Mouse (Mus musculus) T-helper 2 cell (primary cell): ENCODE data around the gene Efr3b.
"Not testable (repeated sequence)": the region's sequence is repeated elsewhere in the genome, so short reads cannot be mapped to it uniquely, and the experiment has no call there.

Experiments used
- in situ Hi-C: fragments of 300-600 bp; cut with MboI, MseI; formaldehyde crosslinking; loops from one replicate; pipeline ENCODE4 v1.15.1; 2025; ENCODE audit warnings: high pct_unique_total_duplicates

Gene Efr3b

DNA sequence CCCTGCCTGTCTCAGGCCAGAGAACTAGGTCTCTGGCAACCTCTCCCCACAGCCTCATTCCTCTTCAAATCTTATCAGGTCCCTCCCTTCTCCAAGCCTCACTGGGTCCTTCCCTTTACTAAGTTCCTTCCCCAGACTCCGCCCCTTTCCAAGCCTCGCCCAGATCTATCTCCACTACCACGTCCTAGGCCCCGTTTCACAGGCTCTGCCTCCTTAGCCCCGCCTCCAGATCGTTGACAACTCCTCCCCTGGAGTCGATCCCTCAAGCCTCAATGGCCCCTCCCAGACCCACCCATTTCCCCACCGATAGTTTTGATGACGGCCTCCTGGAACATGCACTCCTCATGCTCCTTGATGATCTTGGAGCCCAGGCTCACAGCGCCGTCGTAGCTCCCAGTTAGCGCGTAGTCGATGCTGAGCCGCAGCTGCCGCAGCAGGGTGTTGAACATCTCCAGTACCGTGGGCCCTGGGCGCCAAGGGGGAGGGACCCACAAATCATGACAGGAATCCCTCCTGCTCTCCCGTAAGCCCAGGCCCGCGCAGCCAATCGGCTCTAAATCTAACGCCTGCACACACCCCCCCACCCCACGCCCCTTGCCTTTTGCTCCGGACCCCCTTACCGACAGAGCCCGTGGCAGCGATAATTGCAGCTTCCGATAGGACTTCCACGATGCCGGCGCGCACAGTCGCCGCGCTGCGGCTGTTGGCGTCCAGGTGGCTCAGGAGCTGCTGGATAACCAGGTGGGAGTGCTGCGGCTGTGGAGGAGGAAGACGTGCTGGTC, 57.2 kb downstream of the Efr3b start:
- in situ Hi-C loops = loop anchor here (5.0 kb wide), 1 partner anchor 96 kb away; no protein-coding TSS in a partner anchor

DNA sequence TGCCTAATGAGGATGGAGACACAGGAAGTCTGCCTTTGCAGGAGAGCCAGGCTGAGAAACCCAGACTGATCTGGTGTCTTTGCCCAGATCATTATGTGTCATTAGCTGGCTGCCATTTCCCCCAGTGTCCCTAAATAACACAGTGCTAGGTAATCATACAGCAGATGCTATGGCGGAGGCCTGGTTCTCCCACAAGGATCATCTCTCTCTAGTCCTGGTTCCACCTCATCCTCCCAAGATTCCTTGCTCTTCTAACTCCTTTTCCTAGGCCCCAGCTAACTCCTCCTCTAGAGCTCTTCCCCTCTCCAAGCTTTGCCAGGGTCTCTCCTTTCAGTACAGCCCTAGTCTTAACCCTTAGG, 57.7 kb downstream of the Efr3b start:
- in situ Hi-C loops = loop anchor here (5.0 kb wide), 1 partner anchor 96 kb away; no protein-coding TSS in a partner anchor

DNA sequence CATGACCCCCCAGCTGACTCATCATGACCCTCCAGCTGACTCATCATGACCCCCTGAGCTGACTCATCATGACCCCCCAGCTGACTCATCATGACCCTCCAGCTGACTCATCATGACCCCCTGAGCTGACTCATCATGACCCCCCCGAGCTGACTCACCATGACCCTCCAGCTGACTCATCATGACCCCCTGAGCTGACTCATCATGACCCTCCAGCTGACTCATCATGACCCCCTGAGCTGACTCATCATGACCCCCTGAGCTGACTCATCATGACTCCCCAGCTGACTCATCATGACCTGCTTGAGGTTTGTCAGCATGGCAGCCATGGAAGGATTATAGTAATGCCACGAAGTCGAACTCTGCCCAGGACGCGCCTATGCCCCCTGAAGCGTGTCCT, 65.5 kb downstream of the Efr3b start:
- in situ Hi-C loops = loop anchor here (10.0 kb wide), 1 partner anchor 952 kb away; no protein-coding TSS in a partner anchor

DNA sequence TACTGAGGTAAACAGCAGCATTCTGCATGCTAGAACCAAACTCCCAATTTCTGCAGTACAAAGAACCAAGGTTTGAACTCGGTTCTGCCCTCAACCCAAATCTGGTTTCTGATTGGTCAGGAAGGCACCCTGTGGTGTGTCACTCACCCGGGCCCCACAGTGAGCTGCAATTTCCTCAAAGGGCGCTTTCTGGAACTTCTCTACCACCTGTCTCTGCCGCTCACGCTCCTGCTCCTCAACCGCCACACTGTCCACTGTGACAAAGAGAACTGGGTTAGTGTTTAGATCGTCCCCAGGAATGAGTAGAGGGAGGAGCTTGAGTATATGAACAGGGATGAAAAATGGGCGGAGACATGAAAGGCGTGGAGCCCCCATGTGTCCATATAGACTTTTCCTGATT, 70.3 kb downstream of the Efr3b start:
- in situ Hi-C loops = no loop called here

DNA sequence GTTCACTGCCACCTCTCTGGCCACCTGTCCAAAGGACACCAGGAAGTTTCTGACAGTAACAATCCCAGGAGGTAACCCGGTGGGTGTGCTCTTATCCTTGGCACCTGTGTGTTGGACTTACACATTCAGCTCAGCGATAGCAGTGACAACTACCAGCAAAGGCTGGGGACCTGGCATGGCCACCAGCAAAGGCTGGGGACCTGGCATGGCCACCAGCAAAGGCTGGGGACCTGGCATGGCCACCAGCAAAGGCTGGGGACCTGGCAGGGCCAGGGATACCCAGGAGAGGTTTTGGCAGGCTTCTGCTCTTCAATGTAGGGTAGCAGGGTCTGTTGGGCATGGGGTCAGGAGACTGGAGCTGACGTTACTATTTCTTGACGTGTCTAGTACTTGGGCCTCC, 71.5 kb downstream of the Efr3b start:
- in situ Hi-C loops = no loop called here

DNA sequence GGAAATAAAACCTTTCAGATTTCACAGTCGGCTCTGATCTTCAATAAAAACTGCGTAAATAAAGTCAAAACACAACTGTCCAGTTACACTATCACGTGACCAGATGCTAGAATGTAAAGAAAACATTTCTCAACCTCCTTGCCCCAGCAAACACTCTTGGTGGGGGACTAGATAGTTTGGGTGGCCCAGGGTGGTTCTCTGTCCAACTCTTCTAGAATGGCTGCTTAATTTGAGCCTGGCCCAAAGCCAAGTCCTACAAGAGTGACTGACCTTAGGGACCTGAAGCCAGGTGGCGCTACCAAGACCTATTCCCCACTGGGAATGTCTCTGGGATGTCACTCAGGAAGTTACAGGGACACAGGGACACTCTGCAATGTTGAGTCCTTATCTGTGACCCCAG, 78.2 kb downstream of the Efr3b start:
- in situ Hi-C loops = no loop called here

DNA sequence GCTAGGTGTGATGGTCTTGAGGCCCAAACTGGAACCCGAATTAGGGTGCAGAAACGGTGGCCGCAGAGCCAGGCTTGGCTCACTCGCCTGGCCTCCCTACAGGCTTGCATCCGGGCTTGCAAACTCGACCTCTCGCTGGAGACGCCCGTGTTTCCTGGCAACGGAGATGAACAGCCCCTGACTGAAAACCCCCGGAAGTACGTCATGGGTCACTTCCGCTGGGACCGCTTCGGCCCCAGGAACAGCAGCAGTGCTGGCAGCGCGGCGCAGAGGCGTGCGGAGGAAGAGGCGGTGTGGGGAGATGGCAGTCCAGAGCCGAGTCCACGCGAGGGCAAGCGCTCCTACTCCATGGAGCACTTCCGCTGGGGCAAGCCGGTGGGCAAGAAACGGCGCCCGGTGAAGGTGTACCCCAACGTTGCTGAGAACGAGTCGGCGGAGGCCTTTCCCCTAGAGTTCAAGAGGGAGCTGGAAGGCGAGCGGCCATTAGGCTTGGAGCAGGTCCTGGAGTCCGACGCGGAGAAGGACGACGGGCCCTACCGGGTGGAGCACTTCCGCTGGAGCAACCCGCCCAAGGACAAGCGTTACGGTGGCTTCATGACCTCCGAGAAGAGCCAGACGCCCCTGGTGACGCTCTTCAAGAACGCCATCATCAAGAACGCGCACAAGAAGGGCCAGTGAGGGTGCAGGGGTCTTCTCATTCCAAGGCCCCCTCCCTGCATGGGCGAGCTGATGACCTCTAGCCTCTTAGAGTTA, 78.7 kb downstream of the Efr3b start:
- in situ Hi-C loops = no loop called here

DNA sequence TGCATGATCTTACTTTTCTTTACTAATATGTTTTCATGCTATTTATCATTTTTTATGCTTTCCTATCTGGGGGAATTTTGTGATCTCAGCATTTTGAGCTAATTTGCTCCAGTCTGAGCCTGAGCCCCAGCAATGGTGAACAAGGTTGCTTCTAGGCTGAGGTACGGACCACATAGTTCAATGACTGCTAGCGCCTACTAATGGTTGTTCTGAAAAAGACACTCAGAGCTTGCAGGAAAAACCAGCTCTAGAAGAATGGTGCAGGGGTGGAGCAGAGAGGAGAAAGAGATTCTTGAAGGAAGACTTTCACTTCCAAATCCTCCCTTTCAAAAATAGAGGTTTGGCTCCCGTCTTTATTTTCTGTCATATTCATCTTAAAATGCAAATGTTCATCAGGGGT, 82.4 kb downstream of the Efr3b start:
- in situ Hi-C loops = no loop called here

DNA sequence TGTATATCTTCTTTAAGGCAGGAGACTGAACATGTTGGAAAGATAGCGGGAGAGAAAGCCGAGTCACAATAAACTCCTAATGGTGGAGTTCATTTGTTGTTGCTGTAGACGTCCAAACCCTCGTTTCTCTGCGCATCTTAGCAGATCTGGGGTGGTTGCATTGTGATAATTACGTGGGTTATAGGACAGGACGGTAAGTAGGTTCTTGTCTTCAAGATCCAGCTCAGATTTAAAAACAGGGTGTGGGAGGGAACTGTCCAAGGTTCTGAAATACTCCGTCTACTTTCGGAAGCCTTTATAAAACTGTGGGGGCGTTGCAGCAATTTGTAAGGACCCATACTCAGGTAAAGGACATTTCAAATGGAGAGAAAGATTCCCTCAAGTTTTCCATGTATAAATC, 83.3 kb downstream of the Efr3b start:
- in situ Hi-C loops = no loop called here

DNA sequence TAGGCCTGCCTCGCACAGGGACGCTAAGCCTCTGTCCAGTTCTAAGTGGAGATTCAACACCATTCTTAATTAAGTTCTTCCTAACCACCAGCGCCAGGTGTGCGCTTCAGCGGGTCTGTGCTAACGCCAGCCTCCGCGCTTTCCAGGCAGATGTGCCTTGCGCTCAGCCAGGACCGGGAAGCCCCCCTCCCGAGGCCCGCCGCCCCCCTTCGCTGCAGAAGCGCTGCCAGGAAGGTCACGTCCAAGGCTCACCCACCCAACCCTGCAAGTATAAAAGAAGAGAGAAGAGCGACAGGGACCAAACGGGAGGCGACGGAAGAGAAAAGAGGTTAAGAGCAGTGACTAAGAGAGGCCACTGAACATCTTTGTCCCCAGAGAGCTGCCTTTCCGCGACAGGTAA, 84.1 kb downstream of the Efr3b start, which contains the start of gene Pomc:
Gene Pomc (plus strand): TSS at position 301 of the 400 bp plus-strand sequence.
- in situ Hi-C loops = no loop called here

DNA sequence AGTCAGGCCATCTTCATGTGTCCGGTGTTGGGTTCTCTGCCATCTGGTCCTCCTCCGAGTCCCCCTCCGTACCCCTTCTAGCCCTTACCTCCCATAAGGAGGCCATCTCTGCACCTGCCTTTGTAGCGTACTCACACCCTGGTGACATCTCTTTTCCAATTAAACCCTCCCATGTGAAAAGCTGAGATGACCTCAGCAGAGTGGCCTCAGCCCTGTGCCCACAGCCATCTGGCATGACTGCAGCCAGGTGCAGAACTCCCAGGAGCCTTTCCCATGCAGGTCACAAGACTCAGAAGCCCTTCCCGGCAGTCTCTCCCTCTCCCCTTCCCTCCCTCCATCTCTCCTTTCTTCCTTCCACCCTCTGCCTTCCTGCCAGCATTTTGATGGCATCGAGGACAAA, 91.2 kb downstream of the Efr3b start:
- in situ Hi-C loops = no loop called here

DNA sequence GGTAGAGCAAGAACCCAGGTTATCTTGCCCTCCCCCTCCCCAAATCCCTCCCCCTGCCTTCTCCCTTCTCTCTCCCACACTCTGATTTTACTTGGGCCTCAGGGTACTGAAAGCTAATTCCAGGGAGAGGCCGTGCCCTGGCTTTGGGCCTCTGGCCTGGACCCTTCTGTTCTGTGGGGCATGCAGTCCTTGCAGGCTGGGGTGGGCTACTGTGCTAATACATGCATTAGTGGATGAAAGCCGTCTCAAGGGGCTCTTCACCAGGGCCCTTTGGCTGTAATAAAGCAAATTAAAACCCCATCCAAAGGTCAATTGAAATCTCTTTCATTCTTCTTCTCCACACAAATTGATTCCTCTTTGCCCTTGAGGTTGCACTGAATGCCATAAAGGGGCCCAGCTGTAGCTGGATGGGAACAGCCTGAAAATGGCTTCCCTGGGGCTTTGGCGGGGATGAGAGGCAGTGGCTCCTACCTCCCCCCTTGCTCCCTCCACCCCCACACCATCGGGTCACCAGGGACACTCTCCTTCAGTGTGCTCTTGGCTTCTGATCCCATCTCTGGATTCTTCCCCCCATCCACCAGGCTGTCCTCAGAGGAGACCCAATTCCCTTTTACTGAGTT, 94.2 kb downstream of the Efr3b start:
- in situ Hi-C loops = no loop called here

DNA sequence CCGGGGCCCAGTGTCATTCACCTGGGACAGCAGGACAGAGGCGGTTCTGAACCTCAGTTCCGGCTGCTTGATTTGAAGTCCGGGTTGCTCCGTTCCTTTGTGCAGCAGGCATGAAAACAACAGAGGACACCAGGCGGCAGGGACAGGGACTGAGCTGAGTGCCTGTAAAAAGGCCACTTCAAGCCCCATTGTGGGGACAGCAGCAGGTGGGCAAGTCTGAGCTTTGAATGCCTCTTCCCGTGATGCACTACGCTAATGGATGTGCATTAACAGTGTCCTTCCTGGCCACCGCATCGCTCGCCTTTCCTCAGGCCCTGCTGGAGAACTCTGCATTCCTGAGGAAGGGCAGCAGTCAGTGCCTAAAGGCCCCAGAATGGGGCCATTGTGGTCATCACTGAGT, 96.7 kb downstream of the Efr3b start:
- in situ Hi-C loops = no loop called here

DNA sequence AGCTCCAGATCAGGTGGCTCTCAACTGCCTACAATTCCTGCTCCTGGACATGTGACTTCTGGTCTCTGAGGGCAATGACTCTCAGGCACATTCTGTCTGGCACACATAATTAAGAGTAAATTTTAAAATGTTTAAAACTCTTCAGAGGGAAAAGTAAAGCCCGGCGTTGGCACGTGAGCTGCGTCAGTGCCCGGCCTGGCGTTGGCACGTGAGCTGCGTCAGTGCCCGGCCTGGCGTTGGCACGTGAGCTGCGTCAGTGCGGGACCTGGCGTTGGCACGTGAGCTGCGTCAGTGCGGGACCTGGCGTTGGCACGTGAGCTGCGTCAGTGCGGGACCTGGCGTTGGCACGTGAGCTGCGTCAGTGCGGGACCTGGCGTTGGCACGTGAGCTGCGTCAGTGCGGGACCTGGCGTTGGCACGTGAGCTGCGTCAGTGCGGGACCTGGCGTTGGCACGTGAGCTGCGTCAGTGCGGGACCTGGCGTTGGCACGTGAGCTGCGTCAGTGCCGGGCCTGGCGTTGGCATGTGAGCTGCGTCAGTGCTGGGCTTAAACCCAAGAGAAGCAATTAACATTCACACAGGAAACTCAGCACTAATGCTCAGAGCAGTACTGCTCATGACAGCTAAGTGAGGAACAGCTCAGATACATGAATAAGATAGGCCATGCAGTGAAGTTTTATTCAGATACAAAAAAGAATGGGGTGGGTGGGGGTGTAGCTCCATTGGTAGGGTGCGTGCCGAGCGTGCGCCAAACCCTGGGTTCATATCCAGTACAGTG, 108.4 kb downstream of the Efr3b start:
- in situ Hi-C loops = not testable (repeated sequence)

DNA sequence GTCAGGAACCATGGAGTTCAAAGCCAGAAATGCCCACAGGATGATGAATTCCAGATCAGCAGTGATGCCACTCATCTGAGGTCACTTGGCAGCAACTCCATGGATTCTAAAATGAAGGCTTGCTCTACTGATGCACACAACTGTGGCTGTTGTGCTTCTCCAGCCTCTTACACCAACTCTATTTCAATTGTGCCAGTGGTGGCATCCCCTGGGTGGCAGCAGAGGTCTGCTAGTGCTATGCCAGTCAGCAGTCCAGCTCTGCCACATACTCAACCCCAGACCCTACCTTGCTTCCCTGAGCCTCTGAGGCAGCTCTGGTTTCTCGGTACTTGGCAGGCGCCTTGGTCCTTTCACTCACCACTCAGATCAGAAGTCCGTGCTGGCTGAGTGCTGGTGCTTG, 109.9 kb downstream of the Efr3b start:
- in situ Hi-C loops = loop anchor here (5.0 kb wide), 1 partner anchor 148 kb away; no protein-coding TSS in a partner anchor

DNA sequence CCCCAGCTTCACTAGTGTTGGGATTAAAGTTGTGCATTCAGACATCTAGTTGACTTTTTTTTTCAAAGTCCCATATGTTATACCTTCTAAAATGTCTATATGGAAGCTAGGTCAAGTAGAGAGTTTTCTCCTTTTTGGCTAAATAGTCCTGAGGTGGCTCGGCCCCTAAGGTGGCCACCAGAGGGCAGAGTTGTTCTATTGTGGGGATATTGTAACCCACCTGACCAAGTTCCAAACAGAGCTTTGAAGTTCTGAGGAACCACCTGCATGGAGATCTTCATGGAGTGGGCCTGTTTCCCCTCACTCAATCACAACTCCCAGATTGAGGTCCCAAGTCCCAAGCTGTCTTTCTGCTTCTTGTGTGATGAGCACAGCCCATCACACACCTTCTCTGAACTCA, 112.6 kb downstream of the Efr3b start:
- in situ Hi-C loops = loop anchor here (5.0 kb wide), 1 partner anchor 151 kb away; no protein-coding TSS in a partner anchor

DNA sequence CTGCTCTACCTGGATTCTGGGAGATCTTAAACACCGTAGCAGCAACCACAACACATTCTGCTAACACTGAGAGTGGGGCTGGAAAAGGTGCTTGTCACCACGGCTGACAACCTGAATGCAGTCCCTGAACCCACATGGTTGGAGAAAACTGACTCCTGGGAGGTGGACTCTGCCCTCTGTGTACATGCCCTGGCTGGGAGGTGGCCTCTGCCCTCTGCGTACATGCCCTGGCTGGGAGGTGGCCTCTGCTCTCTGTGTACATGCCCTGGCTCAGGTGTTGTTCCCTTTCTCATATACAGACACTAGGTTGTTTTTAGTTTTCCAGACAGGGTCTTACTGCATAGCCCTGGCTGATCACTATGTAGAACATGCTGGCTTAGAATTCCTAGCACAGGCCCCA, 119.3 kb downstream of the Efr3b start:
- in situ Hi-C loops = no loop called here

DNA sequence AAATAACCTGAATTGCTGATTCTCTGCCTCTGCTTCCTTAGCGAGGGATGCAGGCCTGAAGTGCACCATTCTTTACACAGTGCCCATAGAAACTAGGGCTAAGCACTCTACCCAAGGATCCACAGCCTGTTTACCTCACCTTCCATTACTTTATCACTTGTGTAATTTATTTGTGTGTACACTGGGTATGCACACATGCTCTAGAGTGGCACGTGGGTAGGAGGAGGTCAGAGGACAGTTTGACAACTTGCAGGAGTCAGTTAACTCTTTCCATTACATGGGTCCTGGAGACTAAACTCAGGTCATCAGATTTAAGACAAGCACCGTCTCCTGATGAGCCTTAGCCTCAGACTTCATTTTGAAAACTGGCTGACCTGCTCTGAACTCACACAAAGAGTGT, 120.1 kb downstream of the Efr3b start:
- in situ Hi-C loops = no loop called here

DNA sequence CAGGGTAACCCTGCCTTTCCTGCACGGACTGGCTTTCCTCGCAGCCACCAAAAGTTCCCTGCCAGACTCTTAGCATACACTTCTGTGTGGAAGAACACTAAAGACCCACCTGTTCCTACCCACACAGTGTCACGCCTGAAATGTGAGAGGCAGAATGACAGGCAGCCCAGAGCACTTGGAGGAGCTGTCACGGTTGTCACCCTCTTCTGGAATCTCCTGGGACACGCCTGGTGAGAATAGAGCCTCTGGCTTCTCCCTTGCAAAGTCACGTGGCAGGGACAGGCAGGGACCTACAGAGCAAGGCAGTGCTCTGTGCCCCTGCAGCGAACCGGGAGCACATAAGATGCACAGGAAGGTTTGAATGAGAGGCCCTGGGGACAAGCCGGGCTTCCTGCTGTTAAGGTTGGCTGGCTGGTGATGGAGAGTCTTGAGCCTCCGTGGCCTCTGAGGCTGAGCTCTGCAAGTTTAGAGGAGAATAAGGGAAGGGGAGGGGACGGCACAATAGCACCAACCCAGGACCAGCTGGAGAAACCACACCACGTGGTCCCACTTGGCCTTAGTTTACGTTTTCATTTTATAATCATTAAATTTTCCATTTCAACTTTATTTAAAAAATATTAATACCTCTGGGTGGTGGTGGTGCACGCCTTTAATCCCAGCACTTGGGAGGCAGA, 120.9 kb downstream of the Efr3b start:
- in situ Hi-C loops = no loop called here

DNA sequence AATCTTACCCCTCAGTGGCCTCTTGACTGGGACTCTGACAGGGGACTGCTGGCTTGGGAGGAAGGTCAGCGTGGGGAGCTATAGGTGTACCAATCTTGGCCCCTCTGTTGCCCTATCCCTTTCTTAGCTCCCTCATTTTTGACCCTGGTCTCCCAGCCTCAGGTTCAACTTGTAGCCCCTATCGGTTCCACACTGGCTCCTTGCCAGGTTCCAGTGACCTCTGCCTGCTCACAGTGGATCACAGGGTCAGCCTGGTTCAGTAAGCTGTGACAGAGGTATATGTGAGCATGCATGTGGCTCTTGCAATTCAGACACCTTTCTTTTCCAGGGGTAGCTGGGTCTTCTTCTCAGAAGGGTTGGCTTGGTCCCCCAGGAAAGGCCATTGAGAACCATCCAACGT, 122.9 kb downstream of the Efr3b start:
- in situ Hi-C loops = no loop called here
